Mouse (Mus musculus) bone marrow macrophage, adult 2 months (primary cell): ENCODE measurements around the gene Ccdc102a. TPM values are rescaled to one million over a fixed set of nuclear protein-coding genes. Genes with fewer than 3 reads are reported as not detected.
A peak's percentile ranks its signal among the peaks of the same experiment; 100 is the strongest.
"Not testable (repeated sequence)": the region's sequence is repeated elsewhere in the genome, so short reads cannot be mapped to it uniquely, and the experiment has no call there.

ENCODE experiments used
- H3K27ac ChIP-seq: 2 replicates; pipeline ENCODE4 v1.5.1; 2012; ENCODE audit warnings: low read depth, low read length; ENCODE audit not compliant: insufficient read depth
- H3K4me1 ChIP-seq: 2 replicates; pipeline ENCODE4 v1.6.1; 2012; ENCODE audit warnings: low read length; ENCODE audit not compliant: control insufficient read depth, insufficient read depth
- H3K4me3 ChIP-seq: 2 replicates; pipeline ENCODE4 v1.5.1; 2012; ENCODE audit warnings: mild to moderate bottlenecking, low read length, moderate library complexity; ENCODE audit not compliant: insufficient read depth
- CTCF ChIP-seq: IDR thresholded peaks from 2 replicates; pipeline ENCODE4 v1.5.1; 2012; ENCODE audit warnings: low read depth, mild to moderate bottlenecking, low read length, moderate library complexity
- POLR2A ChIP-seq: IDR thresholded peaks from 2 replicates; pipeline ENCODE4 v1.6.1; 2012; ENCODE audit warnings: mild to moderate bottlenecking, low read depth, low read length, borderline replicate concordance
- polyA plus RNA-seq: library from polyadenylated mRNA; stranded (reverse); fragments of >200 nt; gene quantifications from 2 replicates; pipeline ENCODE4 v1.2.4, GENCODE M21; 2012; ENCODE audit not compliant: missing spikeins, insufficient read depth, insufficient read length

Ccdc102a gene
- polyA plus RNA-seq, 1 experiment, result not detected

- TF ChIP-seq CTCF (no peak), POLR2A (no peak)
- Histone ChIP-seq H3K4me1 (0 out of 2 replicates have a peak, but pooled peaks cover 2% of the 10 kb centered on the region), H3K27ac (no peak overlapping the region), H3K4me3 (no peak overlapping the region)
Observed at GRCm38 (mm10) chr8:94870003-94870402, 47.9 kb downstream of the Ccdc102a start.

DNA sequence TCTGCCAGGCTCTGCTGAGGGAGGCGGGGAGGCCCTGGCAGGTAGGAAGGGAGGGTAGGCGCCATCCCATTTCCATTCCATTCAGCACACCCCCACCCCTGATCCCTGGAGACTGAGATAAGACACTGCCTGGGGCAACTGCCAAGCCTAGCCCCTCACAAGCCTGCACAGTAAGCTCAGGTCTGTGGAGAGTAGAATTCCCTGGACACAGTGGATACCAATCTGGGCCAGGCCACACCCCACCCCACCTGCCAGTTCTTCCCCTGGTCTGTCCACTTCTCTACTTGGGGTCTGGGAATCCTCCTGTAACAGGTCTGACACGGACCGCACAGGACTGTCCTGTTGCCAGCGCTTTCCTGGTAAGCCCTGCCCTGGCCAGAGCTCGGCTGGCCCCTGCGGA lies 48.8 kb downstream of the Ccdc102a start:
- H3K4me3 ChIP-seq, result no peak overlapping the region
- H3K4me1 ChIP-seq, result 0 out of 2 replicates have a peak, but pooled peaks cover 2% of the 10 kb centered on the region
- TF ChIP-seq CTCF (no peak), POLR2A (no peak)
- H3K27ac ChIP-seq, result no peak overlapping the region

DNA sequence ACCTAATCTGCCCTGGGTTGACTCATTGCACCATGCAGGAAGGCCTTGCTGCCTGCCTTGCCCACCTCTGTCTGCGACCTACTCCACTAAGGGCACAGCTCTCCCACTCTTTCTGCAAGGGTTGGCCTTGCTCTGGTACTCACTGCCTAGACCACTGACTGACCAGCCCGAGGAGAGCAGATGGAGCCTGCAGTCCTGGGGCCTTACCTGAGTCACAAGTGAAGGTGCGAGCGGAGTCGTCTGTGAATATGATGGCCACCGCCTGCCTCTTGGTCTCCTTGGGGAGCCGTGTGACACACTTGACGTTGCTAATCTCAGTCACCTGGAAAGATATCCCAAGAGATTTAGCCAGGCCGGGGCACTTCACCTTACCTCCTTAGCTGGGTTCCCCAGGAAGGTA lies 51.0 kb downstream of the Ccdc102a start:
- TF ChIP-seq CTCF (no peak), POLR2A (no peak)
- H3K4me3 ChIP-seq, result no peak overlapping the region
- H3K27ac ChIP-seq, result no peak overlapping the region
- H3K4me1 ChIP-seq, result 0 out of 2 replicates have a peak, but pooled peaks cover 2% of the 10 kb centered on the region

DNA sequence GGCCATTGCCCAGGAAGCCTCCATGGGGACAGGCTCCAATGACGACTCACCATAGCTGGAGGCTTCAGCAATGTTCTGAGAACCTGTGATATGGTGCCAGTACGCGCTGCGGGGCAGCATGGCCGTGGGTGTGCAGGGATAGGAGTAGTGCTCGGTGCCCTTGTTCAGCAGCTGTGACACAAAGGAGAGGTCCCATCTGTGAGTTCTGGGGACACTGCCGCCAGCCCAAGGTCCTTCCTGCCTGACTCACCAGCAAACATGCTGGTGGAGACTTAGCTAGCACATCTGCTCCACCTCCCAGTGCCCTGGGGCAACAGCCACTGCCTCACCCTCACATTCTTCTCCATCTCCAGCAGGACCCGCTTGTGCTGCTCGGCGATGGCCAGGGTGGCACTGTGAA lies 52.6 kb downstream of the Ccdc102a start:
- TF ChIP-seq CTCF, result no peak
- no peak for TF ChIP-seq POLR2A
- Histone ChIP-seq H3K27ac (no peak overlapping the region), H3K4me1 (no peaks in the 10 kb centered on the region), H3K4me3 (no peak overlapping the region)

GRCm38 (mm10) chr8:94863897-94864673 lies 53.8 kb downstream of the Ccdc102a start:
- no peak for TF ChIP-seq CTCF
- no peak for TF ChIP-seq POLR2A
- Histone ChIP-seq H3K4me1 (peaks cover 4% of the 10 kb centered on the region), H3K4me3 (no peak overlapping the region), H3K27ac (no peak overlapping the region)

- Histone ChIP-seq H3K4me3 (no peak overlapping the region), H3K4me1 (peaks cover 8% of the 10 kb centered on the region), H3K27ac (no peak overlapping the region)
- TF ChIP-seq CTCF (no peak), POLR2A (no peak)
Observed at GRCm38 (mm10) chr8:94862487-94863220, 55.2 kb downstream of the Ccdc102a start.

GRCm38 (mm10) chr8:94861352-94861910 lies 56.5 kb downstream of the Ccdc102a start:
- Histone ChIP-seq H3K27ac (no peak overlapping the region), H3K4me1 (peaks cover 8% of the 10 kb centered on the region), H3K4me3 (no peak overlapping the region)
- TF ChIP-seq CTCF (peak; percentile 49; the same call in 1 of the 2 replicates), POLR2A (no peak)

- TF ChIP-seq CTCF (peak; percentile 30; the same call in 1 of the 2 replicates), POLR2A (no peak)
- peak within 1 kb of the TSS; percentile 88 for H3K4me3 ChIP-seq
- no peak within 1 kb of the TSS for H3K27ac ChIP-seq
- peaks cover 8% of the 10 kb centered on the region for H3K4me1 ChIP-seq
Observed at GRCm38 (mm10) chr8:94857346-94858173, 60.3 kb downstream of the Ccdc102a start, which contains the start of gene Polr2c. Gene Polr2c, plus strand, starts transcription at chr8:94857450.

- peaks cover 8% of the 10 kb centered on the region for H3K4me1 ChIP-seq
- no peak overlapping the region for H3K27ac ChIP-seq
- H3K4me3 ChIP-seq, result no peak overlapping the region
- TF ChIP-seq POLR2A, result no peak
- no peak for TF ChIP-seq CTCF
Observed at GRCm38 (mm10) chr8:94857011-94857345, 60.9 kb downstream of the Ccdc102a start.

DNA sequence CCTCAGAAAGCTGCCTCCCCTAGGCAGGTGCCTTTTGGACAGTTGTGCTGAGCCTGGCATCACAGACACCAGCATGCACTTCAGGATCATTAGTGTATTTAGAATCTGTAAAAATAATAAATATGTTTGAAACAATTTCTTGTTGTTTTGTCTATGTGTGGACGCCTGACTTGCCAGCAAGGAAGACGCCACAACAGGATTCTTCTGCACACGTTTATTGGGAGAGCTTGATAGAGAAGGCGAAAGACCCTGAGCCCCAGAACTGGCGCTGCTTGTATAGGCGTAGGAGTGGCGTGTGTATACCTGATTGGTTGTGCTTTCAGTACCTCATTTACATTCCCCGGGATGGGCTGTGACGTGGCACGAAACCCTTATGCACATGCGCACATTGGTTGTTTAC lies 63.1 kb downstream of the Ccdc102a start:
- H3K4me1 ChIP-seq, H3K4me3 ChIP-seq, H3K27ac ChIP-seq: not testable (repeated sequence)
